Mouse (Mus musculus) G1E (cell line): ENCODE results near the gene Erp27. TPM values are rescaled to one million over a fixed set of nuclear protein-coding genes. Genes with fewer than 3 reads are reported as not detected.

Experiments
- ATAC-seq: 2 replicates; pipeline ENCODE4 v1.8.0; 2016; ENCODE audit warnings: mild to moderate bottlenecking; ENCODE audit not compliant: insufficient number of reproducible peaks, poor library complexity, low FRiP score, severe bottlenecking; ENCODE audit errors: extremely low read depth
- DNase-seq: peaks from one replicate; pipeline ENCODE4 v3.0.0; 2012; ENCODE audit warnings: low spot score
- H3K27me3 ChIP-seq: 2 replicates; pipeline ENCODE4 v1.6.1; 2012; ENCODE audit warnings: mild to moderate bottlenecking, low read length, inconsistent platforms; ENCODE audit not compliant: insufficient read depth
- H3K36me3 ChIP-seq: replicated peaks from 2 replicates; pipeline ENCODE3; 2012; ENCODE audit warnings: mild to moderate bottlenecking, inconsistent platforms
- H3K4me1 ChIP-seq: 2 replicates; pipeline ENCODE4 v1.6.1; 2012; ENCODE audit warnings: low read depth, low read length, inconsistent platforms, mixed read lengths; ENCODE audit not compliant: insufficient read depth
- H3K4me3 ChIP-seq: 2 replicates; pipeline ENCODE4 v1.5.1; 2012; ENCODE audit warnings: low read depth, mild to moderate bottlenecking, inconsistent platforms, low read length, moderate library complexity, mixed read lengths
- H3K9me3 ChIP-seq: replicated peaks from 2 replicates; pipeline ENCODE4 v1.6.1; 2012; ENCODE audit warnings: inconsistent platforms
- CTCF ChIP-seq: IDR thresholded peaks from 2 replicates; pipeline ENCODE4 v1.5.1; 2012; ENCODE audit warnings: low read depth, low read length, inconsistent platforms, mixed read lengths
- GATA1 ChIP-seq: IDR thresholded peaks from 2 replicates; pipeline ENCODE4 v1.6.1; 2012; ENCODE audit warnings: borderline replicate concordance, low read length, inconsistent platforms, mixed read lengths
- GATA2 ChIP-seq: IDR thresholded peaks from 2 replicates; pipeline ENCODE4 v1.6.1; 2012; ENCODE audit warnings: low read depth, low read length, inconsistent platforms, borderline replicate concordance
- POLR2AphosphoS5 ChIP-seq: IDR thresholded peaks from 2 replicates; pipeline ENCODE4 v1.6.1; 2012; ENCODE audit warnings: low read depth, low read length, inconsistent platforms; ENCODE audit not compliant: insufficient replicate concordance
- TAL1 ChIP-seq: conservative IDR thresholded peaks from 2 replicates; pipeline ENCODE4 v1.6.1; 2012; ENCODE audit warnings: low read depth, low read length, inconsistent platforms, mixed read lengths
- polyA plus RNA-seq: library from polyadenylated mRNA; stranded (reverse); fragments of >175 nt; gene quantifications from 2 replicates; pipeline ENCODE4 v1.2.3, GENCODE M21; 2012
- total RNA-seq, 2 experiments: library from RNA; stranded (forward) in 1 of 2; stranded (reverse) in 1 of 2; fragments of 200-1000 nt in 1 of 2; fragments of >200 nt in 1 of 2; fragmentation: Nextera tagmentation in 1 of 2; gene quantifications; 2 replicates each; pipeline ENCODE4 v1.2.3; 2014 to 2017

Erp27 gene
- total and polyA plus RNA-seq, 3 experiments, result 0.87 TPM; not detected in 2

DNA sequence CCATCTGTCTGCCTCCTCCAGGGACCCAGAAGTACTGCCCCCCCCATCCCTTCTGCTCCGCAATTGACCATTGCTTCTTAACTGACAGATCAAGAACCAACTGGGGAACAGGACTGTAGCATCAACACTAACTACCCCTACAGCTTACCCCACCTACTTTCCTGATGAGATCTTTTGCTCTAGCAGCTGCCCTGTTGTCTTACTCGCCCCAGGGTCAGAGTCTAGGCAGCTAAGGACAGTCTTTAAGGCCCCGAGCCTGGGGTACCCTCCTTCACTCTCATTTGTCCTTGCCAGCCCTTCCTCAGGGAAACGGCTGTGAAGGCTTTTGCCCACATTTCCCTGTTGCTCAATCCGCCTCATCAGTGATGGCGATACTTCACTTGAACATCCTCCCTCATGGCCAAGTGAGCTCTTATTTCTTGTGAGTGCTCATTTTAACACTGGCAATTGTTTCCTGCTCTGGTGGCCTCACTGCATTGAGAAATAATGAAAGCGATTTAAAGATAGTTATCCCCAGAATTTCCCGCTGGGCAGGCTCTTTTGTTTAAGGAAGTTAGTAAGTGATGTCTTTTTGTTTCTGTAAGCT, 18.0 kb downstream of the Erp27 start:
- Histone ChIP-seq H3K4me1 (peaks cover 3% of the 10 kb centered on the region), H3K27me3 (peaks cover 10% of the 10 kb centered on the region; the same call in 1 of the 2 replicates), H3K4me3 (no peak overlapping the region), H3K36me3 (no peaks in the 10 kb centered on the region), H3K9me3 (no peaks in the 10 kb centered on the region)
- no peak for ATAC-seq
- TF ChIP-seq CTCF, result no peak
- TF ChIP-seq TAL1, result no peak
- no peak for TF ChIP-seq GATA2
- no peak for TF ChIP-seq GATA1
- no peak for TF ChIP-seq POLR2AphosphoS5
- DNase-seq, result no peak

DNA sequence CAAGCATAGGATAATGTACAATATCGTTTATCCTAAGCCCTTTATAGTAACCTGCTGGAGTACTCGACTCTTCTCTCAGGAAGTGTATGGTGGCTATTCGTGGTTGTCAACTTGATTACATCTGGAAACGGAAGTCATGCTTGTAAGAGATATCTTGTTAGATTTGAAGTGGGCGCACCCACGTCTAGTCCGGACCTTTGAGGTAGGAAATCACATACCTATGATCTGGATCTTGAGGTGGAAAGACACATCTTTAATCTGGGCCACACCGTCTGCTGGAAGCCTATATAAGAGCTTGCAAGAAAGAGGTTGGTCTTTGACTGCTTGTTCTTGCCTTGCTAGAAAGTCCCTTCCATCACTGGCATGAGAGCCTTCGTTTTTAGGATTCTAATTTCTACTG, 19.5 kb downstream of the Erp27 start:
- Histone ChIP-seq H3K4me3 (no peak overlapping the region), H3K36me3 (no peaks in the 10 kb centered on the region), H3K27me3 (peaks cover 10% of the 10 kb centered on the region; the same call in 1 of the 2 replicates), H3K9me3 (no peaks in the 10 kb centered on the region), H3K4me1 (peaks cover 3% of the 10 kb centered on the region)
- ATAC-seq (no peak), DNase-seq (no peak)
- TF ChIP-seq CTCF (no peak), GATA2 (no peak), GATA1 (no peak), POLR2AphosphoS5 (no peak), TAL1 (no peak)

DNA sequence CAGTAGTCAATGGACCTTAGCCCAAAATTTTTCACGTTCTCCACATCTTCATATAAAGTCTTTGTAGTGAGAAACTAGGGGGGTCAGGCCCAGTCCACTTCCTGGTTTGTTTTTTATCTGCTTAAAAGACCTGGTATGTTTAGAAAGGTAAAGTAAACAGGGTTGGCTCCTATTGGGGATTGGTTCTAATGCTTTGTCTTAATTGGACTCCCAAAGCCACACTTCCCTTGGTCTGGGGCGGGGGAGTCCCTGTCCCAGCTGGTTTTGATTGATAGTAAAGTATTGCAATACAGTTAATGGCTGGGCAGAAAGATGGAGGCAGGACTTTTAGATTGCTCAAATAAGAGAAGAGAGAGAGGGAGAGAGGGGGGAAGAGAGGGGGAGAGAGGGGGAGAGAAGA, 21.0 kb downstream of the Erp27 start:
- 0 out of 2 replicates have a peak, but pooled peaks cover 4% of the 10 kb centered on the region for H3K27me3 ChIP-seq
- TF ChIP-seq CTCF (no peak), TAL1 (no peak), GATA1 (no peak), GATA2 (no peak), POLR2AphosphoS5 (no peak)
- no peaks in the 10 kb centered on the region for H3K36me3 ChIP-seq
- DNase-seq (no peak), ATAC-seq (peak; percentile 40; the same call in 1 of the 2 replicates)
- peaks cover 3% of the 10 kb centered on the region for H3K4me1 ChIP-seq
- H3K4me3 ChIP-seq, result no peak overlapping the region
- H3K9me3 ChIP-seq, result no peaks in the 10 kb centered on the region

DNA sequence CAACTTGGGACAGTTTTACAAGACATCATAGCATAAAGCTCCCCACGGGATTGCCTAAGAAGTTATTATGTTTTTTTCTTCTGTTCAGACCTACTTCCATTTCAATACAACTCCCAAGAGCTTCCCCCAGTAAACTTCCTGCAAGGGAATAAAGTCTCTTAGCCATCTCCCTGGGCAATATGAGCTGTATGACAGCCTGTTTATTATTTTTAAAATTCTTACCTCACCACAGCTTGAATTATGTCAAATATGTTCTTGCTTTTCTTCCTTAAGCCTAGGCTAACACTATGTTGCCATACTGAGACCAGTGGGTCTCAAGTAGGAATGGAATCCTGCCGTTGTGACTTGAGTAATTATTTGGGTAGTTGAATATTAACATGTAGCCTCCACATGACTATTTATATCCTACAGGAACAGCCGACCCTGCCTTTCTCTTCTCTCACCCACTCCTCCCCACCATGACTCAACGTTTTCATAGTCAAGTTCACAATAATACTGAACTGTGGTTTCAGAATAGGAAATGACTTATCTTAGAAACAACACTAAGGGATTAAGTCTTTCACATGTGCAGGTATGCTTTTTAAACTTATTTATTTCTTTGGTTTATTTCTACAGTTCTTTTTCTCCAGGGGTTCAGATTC, 21.5 kb downstream of the Erp27 start:
- H3K4me1 ChIP-seq, result peaks cover 3% of the 10 kb centered on the region
- DNase-seq (no peak), ATAC-seq (peak; percentile 64)
- TF ChIP-seq TAL1 (no peak), GATA2 (no peak), GATA1 (no peak), CTCF (no peak), POLR2AphosphoS5 (no peak)
- H3K36me3 ChIP-seq, result no peaks in the 10 kb centered on the region
- no peak overlapping the region for H3K4me3 ChIP-seq
- H3K27me3 ChIP-seq, result 0 out of 2 replicates have a peak, but pooled peaks cover 4% of the 10 kb centered on the region
- no peaks in the 10 kb centered on the region for H3K9me3 ChIP-seq

DNA sequence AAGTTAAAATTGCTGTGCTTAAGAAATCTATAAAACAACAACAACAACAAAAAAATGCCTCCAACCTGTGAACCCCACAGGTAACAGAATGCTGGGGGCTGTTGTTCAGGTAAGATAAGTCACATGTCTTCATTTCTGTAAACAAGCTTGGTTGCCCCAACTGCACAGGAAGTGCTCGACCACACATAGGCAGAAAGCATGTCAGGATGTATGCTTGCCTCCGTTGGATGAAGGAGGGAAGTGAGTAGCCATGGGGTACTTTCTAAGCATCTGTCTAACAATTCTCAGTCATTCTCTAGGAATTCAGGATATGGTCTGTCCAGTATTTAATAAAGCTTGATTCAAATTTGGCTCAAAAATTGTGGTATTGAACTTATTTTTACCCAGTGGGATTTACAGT, 23.0 kb downstream of the Erp27 start:
- Histone ChIP-seq H3K9me3 (no peaks in the 10 kb centered on the region), H3K27me3 (0 out of 2 replicates have a peak, but pooled peaks cover under 1% of the 10 kb centered on the region), H3K36me3 (no peaks in the 10 kb centered on the region), H3K4me1 (peaks cover 3% of the 10 kb centered on the region), H3K4me3 (no peak overlapping the region)
- TF ChIP-seq GATA2, result no peak
- no peak for TF ChIP-seq POLR2AphosphoS5
- no peak for TF ChIP-seq GATA1
- no peak for TF ChIP-seq TAL1
- TF ChIP-seq CTCF, result no peak
- DNase-seq, result no peak
- no peak for ATAC-seq

DNA sequence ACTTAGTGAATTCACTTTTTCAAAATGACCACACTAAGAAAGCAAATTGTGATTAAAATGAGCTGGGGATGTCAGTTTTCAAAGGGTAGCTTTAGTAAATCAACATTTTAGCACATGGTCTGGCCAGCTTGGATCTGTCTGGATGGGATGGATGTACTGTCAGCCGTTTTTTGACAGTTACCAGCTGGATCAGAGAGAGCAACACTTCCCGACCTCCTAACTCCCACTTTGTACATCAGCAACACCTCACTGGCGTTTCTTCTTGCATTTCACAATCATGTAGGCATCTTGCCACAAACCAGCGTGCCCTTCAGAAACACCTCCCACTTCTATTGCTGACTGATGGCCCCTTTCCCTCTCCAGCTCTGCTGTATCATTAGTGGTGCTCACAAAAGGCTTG, 23.8 kb downstream of the Erp27 start:
- no peak for ATAC-seq
- peaks cover 2% of the 10 kb centered on the region; the same call in 1 of the 2 replicates for H3K27me3 ChIP-seq
- no peaks in the 10 kb centered on the region for H3K36me3 ChIP-seq

More for the DNA sequence above, 23.8 kb downstream of the Erp27 start:
- TF ChIP-seq TAL1 (no peak), POLR2AphosphoS5 (no peak)
- no peak overlapping the region for H3K4me3 ChIP-seq
- H3K9me3 ChIP-seq, result no peaks in the 10 kb centered on the region
- DNase-seq, result no peak
- peaks cover 3% of the 10 kb centered on the region for H3K4me1 ChIP-seq
